Mouse (Mus musculus): ENCODE measurements around the gene Steap4.

DNA sequence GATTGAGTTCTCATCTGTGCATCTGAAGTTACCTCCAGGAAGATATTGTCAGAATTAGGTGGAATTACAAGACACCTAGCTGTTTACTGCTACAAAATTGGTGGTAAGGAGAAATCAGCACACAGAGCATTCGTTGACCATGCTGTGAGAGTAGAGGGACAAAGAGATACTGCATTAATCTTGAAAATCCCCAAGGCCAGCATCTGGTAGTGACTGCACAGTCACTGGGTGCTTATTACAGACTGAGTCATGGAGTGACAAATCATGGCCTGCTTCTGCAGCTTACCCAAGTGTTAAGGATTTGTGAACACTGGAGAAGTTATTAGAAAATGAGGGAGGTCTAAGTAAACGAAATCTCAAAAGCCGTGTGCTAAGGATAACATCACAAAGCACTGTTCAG, 53.0 kb downstream of the Steap4 start:
- TF ChIP-seq CEBPB (IDR thresholded peaks at IDR 0.05; ENCODE audit: insufficient read depth, poor library complexity, severe bottlenecking) (no peak), POLR2A (IDR thresholded peaks at IDR 0.05; ENCODE audit: insufficient read length, low read depth) (no peak), MAX (IDR thresholded peaks at IDR 0.05; ENCODE audit: low read depth) (no peak), POLR2AphosphoS2 (IDR thresholded peaks at IDR 0.05; ENCODE audit: insufficient read length, low read depth) (no peak), E2F4 (IDR thresholded peaks at IDR 0.05; ENCODE audit: insufficient read depth) (no peak), MYOD1 (IDR thresholded peaks at IDR 0.05; ENCODE audit: control insufficient read depth in 1 of 3, insufficient read length in 2 of 3, low read depth in 2 of 3) (no peak), TCF12 (IDR thresholded peaks at IDR 0.05; ENCODE audit: insufficient read depth, poor library complexity, severe bottlenecking) (no peak)

Data from myocyte (in vitro differentiated cells).